10 mouse cellular contexts compared by ENCODE assay signal in genomic region chr2:125251781-125252180, GRCm38 (mm10). TPM values are rescaled to one million over a fixed set of nuclear protein-coding genes. Genes with fewer than 3 reads are reported as not detected.
DNase-seq lines count a peak whose midpoint lies in the region; ATAC-seq lines count a peak whose summit lies in the region.
"Had no signal": no experiment of that assay in that cellular context is flagged by ENCODE, and none has a peak within 500 bp of the region (broad histone marks: within the 10 kb centered on the region; RNA-seq: fewer than 3 reads in every experiment).

No protein-coding gene starts in this region.

- peak overlapping the region; percentile 3; the same call in 1 of the 2 replicates for H3K4me2 ChIP-seq in liver, embryonic 15.5 days

- H3K4me1 ChIP-seq in erythroblast, embryonic 14.5 days (ENCODE audit: control insufficient read depth): peaks cover 51% of the 10 kb centered on the region
- peaks cover 43% of the 10 kb centered on the region for H3K4me1 ChIP-seq in liver, embryonic 15.5 days (replicated peaks)

- no peak for ATAC-seq in erythroblast, adult 5-6 weeks (replicated peaks; ENCODE audit: low FRiP score, poor library complexity, severe bottlenecking)
- no peak for ATAC-seq in liver, embryonic 15.5 days (ENCODE audit: insufficient read depth)
- ATAC-seq in frontal cortex, adult (ENCODE audit: low TSS enrichment): no peak
- ATAC-seq in activated CD4-positive, CD25-positive, alpha-beta regulatory T cell, adult 4 months: no peak

- no peaks in the 10 kb centered on the region for H3K27me3 ChIP-seq in erythroblast, embryonic 14.5 days (ENCODE audit: control insufficient read depth)
- H3K27me3 ChIP-seq in liver, embryonic 15.5 days: no peaks in the 10 kb centered on the region
- H3K27me3 ChIP-seq: CH12.LX had no signal

- WGBS in liver, embryonic 15.5 days (ENCODE audit: insufficient replicate concordance): 79% methylated on average over 4 of the region's 4 CpGs

- H3K4me3 ChIP-seq in erythroblast, embryonic 14.5 days (replicated peaks): peak overlapping the region; percentile 87
- H3K4me3 ChIP-seq in liver, embryonic 15.5 days (replicated peaks): no peak overlapping the region
- H3K4me3 ChIP-seq: midbrain, embryonic 10.5 days had no signal

- H3K27ac ChIP-seq in liver, embryonic 15.5 days (replicated peaks): no peak overlapping the region
- H3K27ac ChIP-seq: midbrain, embryonic 10.5 days had no signal

- H3K9ac ChIP-seq in liver, embryonic 15.5 days: no peak overlapping the region

- DNase-seq in 416B (ENCODE audit: low read depth) (peak; percentile 43), R1 (ENCODE audit: low read depth, low spot score) (peak; percentile 69)
- DNase-seq in left cerebral cortex, adult 9 months (ENCODE audit: low spot score in 2 of 2): no peak

- H3K36me3 ChIP-seq in erythroblast, embryonic 14.5 days (ENCODE audit: control insufficient read depth): peaks cover 84% of the 10 kb centered on the region
- peaks cover 71% of the 10 kb centered on the region for H3K36me3 ChIP-seq in liver, embryonic 15.5 days (replicated peaks)

- no peaks in the 10 kb centered on the region; the same call in 1 of the 2 replicates for H3K9me3 ChIP-seq in erythroblast, embryonic 14.5 days (ENCODE audit: control insufficient read depth, low read length)
- H3K9me3 ChIP-seq in liver, embryonic 15.5 days (replicated peaks): no peaks in the 10 kb centered on the region

RNA-seq across cellular contexts. Expression of gene Dut, which starts 4.8 kb away (rescaled TPM):
- 13.5 and 15.7 TPM in 2 replicates for polyA plus RNA-seq in erythroblast, embryonic 14.5 days (2012)
- total RNA-seq in erythroblast, adult 5-6 weeks (2015; ENCODE audit: low replicate concordance): 37.2 and 67.4 TPM in 2 replicates
- total RNA-seq in erythroblast, adult 5-6 weeks (2017; ENCODE audit: low replicate concordance): 39.2 and 80.6 TPM in 2 replicates
- polyA plus RNA-seq in liver, embryonic 15.5 days (2015; fragmentation: Nextera tagmentation; extraction: Ambion mirVana): 87.7 and 101 TPM in 2 replicates
- 10 to 100 TPM; 79.4 to 92.9 TPM for polyA plus RNA-seq in activated CD4-positive, CD25-positive, alpha-beta regulatory T cell, adult 4 months (2017; shearing (Covaris generic))

Comparison
In these comparisons a context has a peak if more than half of its experiments do, and no peak if none do; other contexts are left out.
1. DNase-seq: peak in 416B (single experiment) and R1 (single experiment); none in left cerebral cortex, adult 9 months (0 of 2).